Mouse (Mus musculus): ENCODE results near the gene Irf4. TPM values are rescaled to one million over a fixed set of nuclear protein-coding genes. Genes with fewer than 3 reads are reported as not detected.

The Irf4 gene
- total RNA-seq, 1 experiment from 2014 or later = 2.6 TPM

GRCm38 (mm10) chr13:30762224-30762623 is 13.2 kb downstream of the Irf4 start:
- no peak for DNase-seq

- DNase-seq = no peak
Measured at GRCm38 (mm10) chr13:30764014-30764740, 15.2 kb downstream of the Irf4 start.

GRCm38 (mm10) chr13:30765906-30766305 is 16.9 kb downstream of the Irf4 start:
- DNase-seq = no peak

- no peak for DNase-seq
Measured at GRCm38 (mm10) chr13:30766636-30767476, 17.8 kb downstream of the Irf4 start.

- DNase-seq = no peak
Measured at GRCm38 (mm10) chr13:30767477-30768127, 18.6 kb downstream of the Irf4 start.

- DNase-seq = no peak
Measured at GRCm38 (mm10) chr13:30776021-30776420, 27.0 kb downstream of the Irf4 start.

GRCm38 (mm10) chr13:30777678-30778179 is 28.7 kb downstream of the Irf4 start:
- DNase-seq = no peak

GRCm38 (mm10) chr13:30781905-30782304 is 32.9 kb downstream of the Irf4 start:
- DNase-seq = no peak

- DNase-seq = no peak
Measured at GRCm38 (mm10) chr13:30782419-30782818, 33.4 kb downstream of the Irf4 start.

- DNase-seq = no peak
Measured at GRCm38 (mm10) chr13:30785423-30786040, 36.5 kb downstream of the Irf4 start.

- no peak for DNase-seq
Measured at GRCm38 (mm10) chr13:30786235-30787035, 37.4 kb downstream of the Irf4 start.

- no peak for DNase-seq
Measured at GRCm38 (mm10) chr13:30787036-30787320, 38.0 kb downstream of the Irf4 start.

- DNase-seq = no peak
Measured at GRCm38 (mm10) chr13:30787556-30787955, 38.5 kb downstream of the Irf4 start.

- DNase-seq = no peak
Measured at GRCm38 (mm10) chr13:30787960-30788359, 38.9 kb downstream of the Irf4 start.

- no peak for DNase-seq
Measured at GRCm38 (mm10) chr13:30788421-30788820, 39.4 kb downstream of the Irf4 start.

GRCm38 (mm10) chr13:30790016-30790415 is 41.0 kb downstream of the Irf4 start:
- DNase-seq = no peak

- DNase-seq = no peak
Measured at GRCm38 (mm10) chr13:30792308-30792707, 43.3 kb downstream of the Irf4 start.

GRCm38 (mm10) chr13:30792741-30793140 is 43.7 kb downstream of the Irf4 start:
- no peak for DNase-seq

GRCm38 (mm10) chr13:30793196-30793595 is 44.2 kb downstream of the Irf4 start:
- DNase-seq = no peak

GRCm38 (mm10) chr13:30793616-30794015 is 44.6 kb downstream of the Irf4 start:
- peak; percentile 61 for DNase-seq

- no peak for DNase-seq
Measured at GRCm38 (mm10) chr13:30795960-30796359, 46.9 kb downstream of the Irf4 start.

- no peak for DNase-seq
Measured at GRCm38 (mm10) chr13:30801886-30802285, 52.9 kb downstream of the Irf4 start.

Measured in adrenal gland, postnatal 25 days (tissue).